In genomic region chr10:91988364-91988763, GRCm38 (mm10) we compare ENCODE assay signal across 10 mouse cellular contexts.
A peak's percentile ranks its signal among the peaks of the same experiment; 100 is the strongest.
DNase-seq lines count a peak whose midpoint lies in the region; ATAC-seq lines count a peak whose summit lies in the region.
"Had no signal": no experiment of that assay in that cellular context is flagged by ENCODE, and none has a peak within 500 bp of the region (broad histone marks: within the 10 kb centered on the region; RNA-seq: fewer than 3 reads in every experiment).

No protein-coding gene starts in this region.

- H3K4me3 ChIP-seq in hindbrain, embryonic 10.5 days, result no peak overlapping the region
- H3K4me3 ChIP-seq in hindbrain, embryonic 12.5 days, result no peak overlapping the region
- no peak overlapping the region for H3K4me3 ChIP-seq in lung, embryonic 16.5 days (ENCODE audit: low read length)
- H3K4me3 ChIP-seq: embryonic facial prominence, embryonic 12.5 days; stomach, embryonic 15.5 days had no signal

- no peak for ATAC-seq in hindbrain, embryonic 12.5 days (ENCODE audit: low FRiP score)
- peak; percentile 82 for ATAC-seq in lung, embryonic 16.5 days (ENCODE audit: low read depth)

- WGBS in hindbrain, embryonic 10.5 days, result 81% methylated on average over 8 of the region's 8 CpGs
- 70% methylated on average over 8 of the region's 8 CpGs for WGBS in hindbrain, embryonic 12.5 days
- 31% methylated on average over 8 of the region's 8 CpGs for WGBS in lung, embryonic 16.5 days

- H3K9me3 ChIP-seq in hindbrain, embryonic 10.5 days, result 0 out of 2 replicates have a peak, but pooled peaks cover 3% of the 10 kb centered on the region
- H3K9me3 ChIP-seq in hindbrain, embryonic 12.5 days (replicated peaks), result no peaks in the 10 kb centered on the region
- no peaks in the 10 kb centered on the region for H3K9me3 ChIP-seq in lung, embryonic 16.5 days (ENCODE audit: control insufficient read depth, low read length)
- H3K9me3 ChIP-seq: embryonic facial prominence, embryonic 12.5 days; stomach, embryonic 15.5 days had no signal

- 0 out of 2 replicates have a peak, but pooled peaks cover 3% of the 10 kb centered on the region for H3K4me1 ChIP-seq in hindbrain, embryonic 10.5 days (replicated peaks)
- no peaks in the 10 kb centered on the region for H3K4me1 ChIP-seq in hindbrain, embryonic 12.5 days
- H3K4me1 ChIP-seq in lung, embryonic 16.5 days (replicated peaks; ENCODE audit: control insufficient read depth, insufficient read depth, low read length), result peaks cover 8% of the 10 kb centered on the region; the same call in 1 of the 2 replicates
- H3K4me1 ChIP-seq: embryonic facial prominence, embryonic 12.5 days; stomach, embryonic 15.5 days had no signal

- H3K36me3 ChIP-seq in hindbrain, embryonic 10.5 days, result no peaks in the 10 kb centered on the region
- H3K36me3 ChIP-seq in hindbrain, embryonic 12.5 days, result no peaks in the 10 kb centered on the region
- no peaks in the 10 kb centered on the region for H3K36me3 ChIP-seq in lung, embryonic 16.5 days (ENCODE audit: control insufficient read depth, insufficient read depth, low read length)
- H3K36me3 ChIP-seq: embryonic facial prominence, embryonic 12.5 days; stomach, embryonic 15.5 days had no signal

- no peaks in the 10 kb centered on the region for H3K27me3 ChIP-seq in hindbrain, embryonic 10.5 days (ENCODE audit: insufficient read depth, poor library complexity, severe bottlenecking)
- no peaks in the 10 kb centered on the region for H3K27me3 ChIP-seq in hindbrain, embryonic 12.5 days
- H3K27me3 ChIP-seq in lung, embryonic 16.5 days (ENCODE audit: control insufficient read depth, insufficient read depth, low read depth, low read length), result no peaks in the 10 kb centered on the region
- H3K27me3 ChIP-seq: embryonic facial prominence, embryonic 12.5 days; stomach, embryonic 15.5 days had no signal

- no peak overlapping the region for H3K4me2 ChIP-seq in hindbrain, embryonic 12.5 days (replicated peaks)
- no peak overlapping the region for H3K4me2 ChIP-seq in lung, embryonic 16.5 days (ENCODE audit: low read depth, low read length)
- H3K4me2 ChIP-seq: embryonic facial prominence, embryonic 12.5 days; stomach, embryonic 15.5 days had no signal

- no peak for DNase-seq in hindbrain, embryonic 10.5 days (ENCODE audit: low spot score)
- peak; percentile 87 for DNase-seq in Muller cell, postnatal 12 days (ENCODE audit: inconsistent ontology term)
- peak; percentile 49 for DNase-seq in fibroblast of lung, adult 2 months (ENCODE audit: low read depth)
- DNase-seq in urinary bladder, postnatal 36 days (ENCODE audit: low spot score in 2 of 2), result no peak
- DNase-seq in right cerebral cortex, postnatal 14 days, result no peak
- no peak for DNase-seq in embryo, embryonic 10.5 days (ENCODE audit: low spot score)

- H3K9ac ChIP-seq in hindbrain, embryonic 12.5 days, result no peak overlapping the region
- no peak overlapping the region for H3K9ac ChIP-seq in lung, embryonic 16.5 days (ENCODE audit: low read length)
- H3K9ac ChIP-seq: embryonic facial prominence, embryonic 12.5 days; stomach, embryonic 15.5 days had no signal

- 0 out of 2 replicates have a peak overlapping the region, but pooled peaks have one; percentile 23 for H3K27ac ChIP-seq in hindbrain, embryonic 10.5 days
- no peak overlapping the region for H3K27ac ChIP-seq in hindbrain, embryonic 12.5 days
- H3K27ac ChIP-seq in lung, embryonic 16.5 days (ENCODE audit: low read length), result peak overlapping the region; percentile 58
- H3K27ac ChIP-seq: embryonic facial prominence, embryonic 12.5 days; stomach, embryonic 15.5 days had no signal

Comparison
In these comparisons a context has a peak if more than half of its experiments do, and no peak if none do; other contexts are left out.
1. DNase-seq: peak in Muller cell, postnatal 12 days (single experiment) and fibroblast of lung, adult 2 months (single experiment); none in hindbrain, embryonic 10.5 days (single experiment), urinary bladder, postnatal 36 days (0 of 2), right cerebral cortex, postnatal 14 days (single experiment) and embryo, embryonic 10.5 days (single experiment).